Mouse (Mus musculus) E14TG2a.4 (cell line): ENCODE measurements at regions not wholly inside any gene's neighbourhood (a gene's known extent, or its start where the extent isn't known, plus 50 kb on each side); places are given as distances from the start of the nearest gene placed in this dataset.

Experiments used
- H3K27me3 ChIP-seq: 2 replicates; pipeline ENCODE4 v1.6.1; 2014; ENCODE audit warnings: low read length, control low read depth; ENCODE audit not compliant: insufficient read depth
- H3K36me3 ChIP-seq: 2 replicates; pipeline ENCODE4 v1.6.1; 2014; ENCODE audit warnings: low read length, control low read depth; ENCODE audit not compliant: insufficient read depth
- H3K4me1 ChIP-seq: replicated peaks from 2 replicates; pipeline ENCODE4 v1.6.1; 2014; ENCODE audit warnings: low read depth, low read length, control low read depth
- H3K4me3 ChIP-seq: replicated peaks from 2 replicates; pipeline ENCODE4 v1.5.1; 2014; ENCODE audit warnings: mild to moderate bottlenecking, low read length
- H3K9me3 ChIP-seq: 2 replicates; pipeline ENCODE4 v1.6.1; 2014; ENCODE audit warnings: low read length, control low read depth
- CTCF ChIP-seq: conservative IDR thresholded peaks from 2 replicates; pipeline ENCODE4 v1.5.1; 2014; ENCODE audit warnings: low read length
- NANOG ChIP-seq: IDR thresholded peaks from 2 replicates; pipeline ENCODE4 v1.6.1; 2014; ENCODE audit warnings: borderline replicate concordance, low read length, mixed read lengths
- POU5F1 ChIP-seq: IDR thresholded peaks from 2 replicates; pipeline ENCODE4 v1.6.1; 2014; ENCODE audit warnings: low read length, borderline replicate concordance

GRCm38 (mm10) chr8:87303522-87303921, 168.9 kb downstream of the Cbln1 start:
- H3K9me3 ChIP-seq, result peaks cover 11% of the 10 kb centered on the region; the same call in 1 of the 2 replicates
- no peaks in the 10 kb centered on the region for H3K36me3 ChIP-seq
- H3K4me3 ChIP-seq, result no peak overlapping the region
- H3K4me1 ChIP-seq, result no peaks in the 10 kb centered on the region
- no peaks in the 10 kb centered on the region for H3K27me3 ChIP-seq
- TF ChIP-seq CTCF, result no peak
- no peak for TF ChIP-seq NANOG
- no peak for TF ChIP-seq POU5F1

- H3K4me3 ChIP-seq, result no peak overlapping the region
- TF ChIP-seq NANOG, result no peak
- no peak for TF ChIP-seq CTCF
- no peak for TF ChIP-seq POU5F1
- no peaks in the 10 kb centered on the region for H3K36me3 ChIP-seq
- H3K27me3 ChIP-seq, result no peaks in the 10 kb centered on the region
- H3K4me1 ChIP-seq, result no peaks in the 10 kb centered on the region
- H3K9me3 ChIP-seq, result no peaks in the 10 kb centered on the region
These were observed 174.6 kb downstream of the Cbln1 start for GRCm38 (mm10) chr8:87297761-87298160.

GRCm38 (mm10) chr8:87297331-87297730, 175.1 kb downstream of the Cbln1 start:
- no peaks in the 10 kb centered on the region for H3K36me3 ChIP-seq
- no peaks in the 10 kb centered on the region for H3K27me3 ChIP-seq
- no peaks in the 10 kb centered on the region for H3K9me3 ChIP-seq
- H3K4me3 ChIP-seq, result no peak overlapping the region
- TF ChIP-seq CTCF (no peak), NANOG (no peak), POU5F1 (no peak)
- H3K4me1 ChIP-seq, result no peaks in the 10 kb centered on the region

GRCm38 (mm10) chr8:87286059-87286458, 186.3 kb downstream of the Cbln1 start:
- H3K9me3 ChIP-seq, result no peaks in the 10 kb centered on the region
- TF ChIP-seq NANOG (no peak), CTCF (no peak), POU5F1 (no peak)
- no peaks in the 10 kb centered on the region for H3K27me3 ChIP-seq
- no peak overlapping the region for H3K4me3 ChIP-seq
- no peaks in the 10 kb centered on the region for H3K36me3 ChIP-seq
- H3K4me1 ChIP-seq, result no peaks in the 10 kb centered on the region

- Histone ChIP-seq H3K4me1 (no peaks in the 10 kb centered on the region), H3K9me3 (no peaks in the 10 kb centered on the region), H3K27me3 (no peaks in the 10 kb centered on the region), H3K36me3 (no peaks in the 10 kb centered on the region), H3K4me3 (no peak overlapping the region)
- TF ChIP-seq CTCF (no peak), POU5F1 (no peak), NANOG (no peak)
These were observed 188.1 kb downstream of the Cbln1 start for GRCm38 (mm10) chr8:87284356-87284755.

- no peaks in the 10 kb centered on the region for H3K9me3 ChIP-seq
- H3K4me1 ChIP-seq, result no peaks in the 10 kb centered on the region
- H3K36me3 ChIP-seq, result no peaks in the 10 kb centered on the region
- H3K4me3 ChIP-seq, result no peak overlapping the region
- TF ChIP-seq POU5F1, result no peak
- no peak for TF ChIP-seq NANOG
- no peak for TF ChIP-seq CTCF
- no peaks in the 10 kb centered on the region for H3K27me3 ChIP-seq
These were observed 189.9 kb downstream of the Cbln1 start for GRCm38 (mm10) chr8:87282511-87282910.

- no peak overlapping the region for H3K4me3 ChIP-seq
- TF ChIP-seq POU5F1 (no peak), NANOG (no peak), CTCF (no peak)
- H3K36me3 ChIP-seq, result no peaks in the 10 kb centered on the region
- H3K27me3 ChIP-seq, result no peaks in the 10 kb centered on the region
- no peaks in the 10 kb centered on the region for H3K9me3 ChIP-seq
- no peaks in the 10 kb centered on the region for H3K4me1 ChIP-seq
These were observed 199.1 kb downstream of the Cbln1 start for GRCm38 (mm10) chr8:87273328-87273727.

GRCm38 (mm10) chr8:87270525-87271187, 201.8 kb downstream of the Cbln1 start:
- Histone ChIP-seq H3K4me1 (peaks cover under 1% of the 10 kb centered on the region), H3K27me3 (no peaks in the 10 kb centered on the region), H3K9me3 (no peaks in the 10 kb centered on the region), H3K4me3 (no peak overlapping the region), H3K36me3 (no peaks in the 10 kb centered on the region)
- TF ChIP-seq POU5F1, result no peak

- no peak overlapping the region for H3K4me3 ChIP-seq
- TF ChIP-seq NANOG (no peak), POU5F1 (no peak), CTCF (no peak)
- no peaks in the 10 kb centered on the region for H3K27me3 ChIP-seq
- no peaks in the 10 kb centered on the region for H3K9me3 ChIP-seq
- peaks cover 16% of the 10 kb centered on the region for H3K4me1 ChIP-seq
- no peaks in the 10 kb centered on the region for H3K36me3 ChIP-seq
These were observed 204.2 kb downstream of the Cbln1 start for GRCm38 (mm10) chr8:87268159-87268558.
